Mouse (Mus musculus) liver, embryonic 14.5 days (tissue): Measurements from ENCODE around the gene H2-Q10.

Experiments
- CTCF ChIP-seq: IDR thresholded peaks from 2 replicates; pipeline ENCODE4 v1.5.1; 2016; ENCODE audit warnings: antibody characterized with exemption, low read depth, control low read depth
- EP300 ChIP-seq: IDR thresholded peaks from 2 replicates; pipeline ENCODE4 v1.6.1; 2016; ENCODE audit warnings: antibody characterized with exemption, low read depth

- no peak for TF ChIP-seq CTCF
- no peak for TF ChIP-seq EP300
These were observed 37.8 kb downstream of the H2-Q10 start for GRCm38 (mm10) chr17:35507556-35508260.
